Mouse (Mus musculus) midbrain, embryonic 12.5 days (tissue): ENCODE results near the gene Pex1. TPM values are rescaled to one million over a fixed set of nuclear protein-coding genes. Genes with fewer than 3 reads are reported as not detected.

Source experiments
- ATAC-seq: fragments of 200-750 bp; cut with Nextera tagmentation; 2 replicates; pipeline ENCODE4 v1.8.0; 2017; ENCODE audit warnings: low read depth, moderate TSS enrichment, moderate library complexity; ENCODE audit not compliant: low FRiP score
- H3K27ac ChIP-seq: fragments of 300-500 bp; sonication (generic); replicated peaks from 2 replicates; pipeline ENCODE4 v1.5.1; 2016; ENCODE audit warnings: mild to moderate bottlenecking
- H3K27me3 ChIP-seq: fragments of 300-500 bp; sonication (generic); 2 replicates; pipeline ENCODE4 v1.6.1; 2016; ENCODE audit warnings: mild to moderate bottlenecking
- H3K36me3 ChIP-seq: fragments of 300-500 bp; sonication (generic); 2 replicates; pipeline ENCODE4 v1.6.1; 2016
- H3K4me1 ChIP-seq: fragments of 300-500 bp; sonication (generic); 2 replicates; pipeline ENCODE4 v1.6.1; 2016
- H3K4me2 ChIP-seq: fragments of 300-500 bp; sonication (generic); replicated peaks from 2 replicates; pipeline ENCODE4 v1.6.1; 2016; ENCODE audit warnings: mild to moderate bottlenecking, moderate library complexity
- H3K4me3 ChIP-seq: fragments of 300-500 bp; sonication (generic); 2 replicates; pipeline ENCODE4 v1.5.1; 2016; ENCODE audit warnings: mild to moderate bottlenecking
- H3K9ac ChIP-seq: fragments of 300-500 bp; sonication (generic); replicated peaks from 2 replicates; pipeline ENCODE4 v1.6.1; 2016; ENCODE audit warnings: mild to moderate bottlenecking, moderate library complexity
- H3K9me3 ChIP-seq: fragments of 300-500 bp; sonication (generic); 2 replicates; pipeline ENCODE4 v1.6.1; 2016; ENCODE audit warnings: mild to moderate bottlenecking
- WGBS: fragments of 180-500 bp; shearing (Covaris S2); methylation state at CpG from one replicate; pipeline ENCODE4 v1.1.7; 2016; 5-methylcytosine and 5-hydroxymethylcytosine counted together
- microRNA-seq: library from miRNA; unstranded; fragments of <30 nt; microRNA quantifications from one replicate; pipeline ENCODE4, GENCODE M21; 2017
- polyA plus RNA-seq: library from polyadenylated mRNA; unstranded; fragments of >200 nt; fragmentation: Nextera tagmentation; extraction: Ambion mirVana; gene quantifications from 2 replicates; pipeline ENCODE4 v1.2.1, GENCODE M21; 2016

Gene Pex1
- polyA plus RNA-seq, 1 experiment from 2014 or later: 24.8 TPM

GRCm38 (mm10) chr5:3669938-3670554, 74.2 kb downstream of the Pex1 start:
- H3K27me3 ChIP-seq: no peaks in the 10 kb centered on the region
- H3K9me3 ChIP-seq: no peaks in the 10 kb centered on the region
- H3K27ac ChIP-seq: no peak overlapping the region
- no peaks in the 10 kb centered on the region for H3K4me1 ChIP-seq
- no peak for ATAC-seq
- H3K4me2 ChIP-seq: no peak overlapping the region
- no peak overlapping the region for H3K9ac ChIP-seq
- WGBS: 92% methylated on average over 6 of the region's 6 CpGs
- H3K4me3 ChIP-seq: no peak overlapping the region
- H3K36me3 ChIP-seq: no peaks in the 10 kb centered on the region

Small RNAs within 50 kb of the gene (microRNA-seq; reads per million reads assigned to microRNA genes)
- gene Gm26238: not detected

Other genes with a start within 250 kb of the Pex1 start
- gene Fam133b, start 52.2 kb upstream of the Pex1 start, polyA plus RNA-seq: 36.4 and 39.4 TPM in 2 replicates
- gene 1700109H08Rik, start 24.5 kb upstream of the Pex1 start, polyA plus RNA-seq: 4.3 and 4.9 TPM in 2 replicates
- 15.6 and 15.8 TPM in 2 replicates for gene Rbm48, start 519 bp downstream of the Pex1 start, polyA plus RNA-seq
- gene Tmbim7, start 55.1 kb downstream of the Pex1 start, polyA plus RNA-seq: 0.14 TPM in 1 of 2 replicates, not detected in the other
- gene Gatad1, start 61.1 kb downstream of the Pex1 start, polyA plus RNA-seq: 76.6 and 86.4 TPM in 2 replicates
- 22.6 and 23.3 TPM in 2 replicates for gene Ankib1, start 206.9 kb downstream of the Pex1 start, polyA plus RNA-seq
- gene Krit1, start 207.1 kb downstream of the Pex1 start, polyA plus RNA-seq: 81.6 and 83.9 TPM in 2 replicates
- gene Lrrd1, start 249.1 kb downstream of the Pex1 start, polyA plus RNA-seq: 0.14 TPM in 1 of 2 replicates, not detected in the other